Mouse (Mus musculus) MEL (cell line): Measurements from ENCODE around the gene Adgrg2. TPM values are rescaled to one million over a fixed set of nuclear protein-coding genes. Genes with fewer than 3 reads are reported as not detected.

Experiments
- polyA plus RNA-seq, 2 experiments: library from polyadenylated mRNA; stranded (reverse) in 1 of 2; unstranded in 1 of 2; fragments of >175 nt in 1 of 2; fragments of >200 nt in 1 of 2; gene quantifications; 2 replicates each; pipeline versions ENCODE4 v1.2.1 to v1.2.4; 2012; ENCODE audit warnings: low replicate concordance in 2 of 2, low read depth in 1 of 2; ENCODE audit not compliant: insufficient read length in 2 of 2, insufficient read depth in 1 of 2, missing spikeins in 1 of 2
- total RNA-seq: library from RNA; depleted of rRNA; stranded (reverse); fragments of 300-350 nt; gene quantifications from 2 replicates; pipeline ENCODE4 v1.2.3, GENCODE M21; 2012; rRNA removed

Adgrg2 gene
- total and polyA plus RNA-seq, 3 experiments = not detected

Other genes with a start within 250 kb of the Adgrg2 start
- 16.6 and 20.7 TPM in 2 replicates for gene Phka2, start 111.5 kb downstream of the Adgrg2 start, total RNA-seq
- 10 to 100 TPM in 1 of 2 experiments, not detected in 1; 31.0 TPM for gene Phka2, start 111.5 kb downstream of the Adgrg2 start, polyA plus RNA-seq